Mouse (Mus musculus): Measurements from ENCODE around the gene Mlxipl.
A peak's percentile ranks its signal among the peaks of the same experiment; 100 is the strongest.
"Not testable (repeated sequence)": the region's sequence is repeated elsewhere in the genome, so short reads cannot be mapped to it uniquely, and the experiment has no call there.

Mlxipl gene

GRCm38 (mm10) chr5:135089653-135090052, at the start of gene Mlxipl:
Mlxipl (plus strand) TSS chr5:135089890.
- no peak for DNase-seq (ENCODE audit: low spot score in 2 of 2)

GRCm38 (mm10) chr5:135040059-135040458, 49.6 kb upstream of the Mlxipl start:
- no peak for DNase-seq (ENCODE audit: low spot score in 2 of 2)

GRCm38 (mm10) chr5:135040777-135041176, 48.9 kb upstream of the Mlxipl start:
- DNase-seq (ENCODE audit: low spot score in 2 of 2) = no peak

GRCm38 (mm10) chr5:135042105-135042788, 47.4 kb upstream of the Mlxipl start:
- DNase-seq (ENCODE audit: low spot score in 2 of 2) = no peak

GRCm38 (mm10) chr5:135044575-135044974, 45.1 kb upstream of the Mlxipl start:
- DNase-seq (ENCODE audit: low spot score in 2 of 2) = no peak

- no peak for DNase-seq (ENCODE audit: low spot score in 2 of 2)
Measured at GRCm38 (mm10) chr5:135048539-135048938, 41.2 kb upstream of the Mlxipl start.

GRCm38 (mm10) chr5:135049268-135049667, 40.4 kb upstream of the Mlxipl start:
- DNase-seq (ENCODE audit: low spot score in 2 of 2) = not testable (repeated sequence)

GRCm38 (mm10) chr5:135053356-135053755, 36.3 kb upstream of the Mlxipl start:
- no peak for DNase-seq (ENCODE audit: low spot score in 2 of 2)

- DNase-seq (ENCODE audit: low spot score in 2 of 2) = peak; percentile 95 to 97
Measured at GRCm38 (mm10) chr5:135063629-135064381, 25.9 kb upstream of the Mlxipl start, which contains the start of gene Dnajc30. Dnajc30 (plus strand) TSS chr5:135064202.

- DNase-seq (ENCODE audit: low spot score in 2 of 2) = no peak
Measured at GRCm38 (mm10) chr5:135064382-135064766, 25.3 kb upstream of the Mlxipl start.

- DNase-seq (ENCODE audit: low spot score in 2 of 2) = not testable (repeated sequence)
Measured at GRCm38 (mm10) chr5:135064909-135065446, 24.7 kb upstream of the Mlxipl start, which contains the start of gene Bud23. Bud23 (minus strand) TSS chr5:135064959.

GRCm38 (mm10) chr5:135066008-135066407, 23.7 kb upstream of the Mlxipl start:
- DNase-seq (ENCODE audit: low spot score in 2 of 2) = no peak

GRCm38 (mm10) chr5:135070448-135070847, 19.2 kb upstream of the Mlxipl start:
- no peak for DNase-seq (ENCODE audit: low spot score in 2 of 2)

GRCm38 (mm10) chr5:135072061-135072460, 17.6 kb upstream of the Mlxipl start:
- DNase-seq (ENCODE audit: low spot score in 2 of 2) = no peak

- no peak for DNase-seq (ENCODE audit: low spot score in 2 of 2)
Measured at GRCm38 (mm10) chr5:135072720-135073119, 17.0 kb upstream of the Mlxipl start.

- DNase-seq (ENCODE audit: low spot score in 2 of 2) = no peak
Measured at GRCm38 (mm10) chr5:135073349-135074150, 16.1 kb upstream of the Mlxipl start.

- DNase-seq (ENCODE audit: low spot score in 2 of 2) = no peak
Measured at GRCm38 (mm10) chr5:135075655-135076054, 14.0 kb upstream of the Mlxipl start.

GRCm38 (mm10) chr5:135076368-135076767, 13.3 kb upstream of the Mlxipl start:
- no peak for DNase-seq (ENCODE audit: low spot score in 2 of 2)

GRCm38 (mm10) chr5:135076931-135077505, 12.7 kb upstream of the Mlxipl start:
- DNase-seq (ENCODE audit: low spot score in 2 of 2) = no peak

GRCm38 (mm10) chr5:135077564-135078481, 11.9 kb upstream of the Mlxipl start, which contains the start of gene Vps37d:
Vps37d (minus strand) TSS chr5:135078266.
- peak; percentile 76 to 92 for DNase-seq (ENCODE audit: low spot score in 2 of 2)
